Comparison of ENCODE assay signal across 22 mouse cellular contexts in genomic region chr4:63048606-63049005, GRCm38 (mm10).
DNase-seq lines count a peak whose midpoint lies in the region; ATAC-seq and TF ChIP-seq lines count a peak whose summit lies in the region.
"Had no signal": no experiment of that assay in that cellular context is flagged by ENCODE, and none has a peak within 500 bp of the region (broad histone marks: within the 10 kb centered on the region; RNA-seq: fewer than 3 reads in every experiment).

No protein-coding gene starts in this region.

- H3K27ac ChIP-seq in heart, embryonic 10.5 days: no peak overlapping the region
- H3K27ac ChIP-seq in lung, embryonic 14.5 days (ENCODE audit: low read depth): 0 out of 2 replicates have a peak overlapping the region, but pooled peaks have one; percentile 24
- peak overlapping the region; percentile 95 for H3K27ac ChIP-seq in kidney, embryonic 16.5 days (ENCODE audit: low read length)
- H3K27ac ChIP-seq: embryonic facial prominence, embryonic 12.5 days; liver, embryonic 13.5 days had no signal

- ATAC-seq in lung, embryonic 14.5 days (ENCODE audit: insufficient read depth): no peak
- ATAC-seq in kidney, embryonic 16.5 days (ENCODE audit: low FRiP score, low TSS enrichment): no peak
- ATAC-seq: forebrain, postnatal 0 days; inflammation-experienced regulatory T-cells, adult 6 months had no signal

- H3K4me3 ChIP-seq in heart, embryonic 10.5 days: no peak overlapping the region
- H3K4me3 ChIP-seq in lung, embryonic 14.5 days (ENCODE audit: low read depth, low read length): no peak overlapping the region
- H3K4me3 ChIP-seq in kidney, embryonic 16.5 days (ENCODE audit: low read length): no peak overlapping the region
- H3K4me3 ChIP-seq: embryonic facial prominence, embryonic 12.5 days; liver, embryonic 13.5 days; myocyte had no signal

- H3K9ac ChIP-seq in lung, embryonic 14.5 days: no peak overlapping the region
- no peak overlapping the region for H3K9ac ChIP-seq in kidney, embryonic 16.5 days (replicated peaks; ENCODE audit: low read length)
- H3K9ac ChIP-seq: embryonic facial prominence, embryonic 12.5 days; forebrain, postnatal 0 days; liver, embryonic 13.5 days had no signal

- DNase-seq in heart, postnatal 4 days: peak; percentile 3
- DNase-seq in heart, embryonic 10.5 days (ENCODE audit: low spot score): no peak
- DNase-seq in lung, embryonic 14.5 days: no peak
- DNase-seq in lung, postnatal 10 days: no peak
- DNase-seq in 3T3-L1 (ENCODE audit: low read depth, low spot score): peak; percentile 82
- no peak for DNase-seq in layer of hippocampus, postnatal 36 days
- no peak for DNase-seq in layer of hippocampus, adult 18-20 months (ENCODE audit: low spot score in 2 of 2)
- DNase-seq: adrenal gland, postnatal 25 days; B cell, adult 2 months; cerebellum, adult 8-10 months; forebrain, postnatal 0 days; heart, postnatal 14 days; left cerebral cortex, postnatal 4 days; liver, embryonic 13.5 days; midbrain, embryonic 14.5 days; right cerebral cortex, adult 18-20 months; spleen, adult 18-20 months; thymus, postnatal 36 days had no signal

- no peak overlapping the region for H3K4me2 ChIP-seq in lung, embryonic 14.5 days
- no peak overlapping the region for H3K4me2 ChIP-seq in kidney, embryonic 16.5 days (replicated peaks; ENCODE audit: low read depth, low read length)
- H3K4me2 ChIP-seq: embryonic facial prominence, embryonic 12.5 days; liver, embryonic 13.5 days had no signal

- peaks cover 31% of the 10 kb centered on the region for H3K4me1 ChIP-seq in heart, embryonic 10.5 days
- H3K4me1 ChIP-seq in lung, embryonic 14.5 days (ENCODE audit: insufficient read depth): peaks cover 18% of the 10 kb centered on the region
- H3K4me1 ChIP-seq in kidney, embryonic 16.5 days (ENCODE audit: insufficient read depth, low read length): peaks cover 52% of the 10 kb centered on the region

- whole genome bisulfite sequencing in heart, embryonic 10.5 days: 57% methylated on average over 3 of the region's 3 CpGs
- 79% methylated on average over 3 of the region's 3 CpGs for WGBS in lung, embryonic 14.5 days
- WGBS in kidney, embryonic 16.5 days: 60% methylated on average over 3 of the region's 3 CpGs

- TF ChIP-seq CTCF in lung, embryonic 14.5 days (IDR thresholded peaks at IDR 0.05; ENCODE audit: low read depth): no peak

- H3K9me3 ChIP-seq in heart, embryonic 10.5 days: no peaks in the 10 kb centered on the region
- no peaks in the 10 kb centered on the region for H3K9me3 ChIP-seq in lung, embryonic 14.5 days (ENCODE audit: low read depth, low read length)
- H3K9me3 ChIP-seq in kidney, embryonic 16.5 days (ENCODE audit: low read length): no peaks in the 10 kb centered on the region
- H3K9me3 ChIP-seq: embryonic facial prominence, embryonic 12.5 days; liver, embryonic 13.5 days had no signal

- H3K27me3 ChIP-seq in heart, embryonic 10.5 days (ENCODE audit: insufficient read depth, poor library complexity, severe bottlenecking): no peaks in the 10 kb centered on the region
- no peaks in the 10 kb centered on the region for H3K27me3 ChIP-seq in lung, embryonic 14.5 days (ENCODE audit: insufficient read depth, low read length)
- no peaks in the 10 kb centered on the region for H3K27me3 ChIP-seq in kidney, embryonic 16.5 days (ENCODE audit: insufficient read depth, low read length)
- H3K27me3 ChIP-seq: embryonic facial prominence, embryonic 12.5 days; liver, embryonic 13.5 days had no signal

- H3K36me3 ChIP-seq in heart, embryonic 10.5 days: peaks cover 5% of the 10 kb centered on the region; the same call in 1 of the 2 replicates
- no peaks in the 10 kb centered on the region for H3K36me3 ChIP-seq in lung, embryonic 14.5 days (ENCODE audit: insufficient read depth)
- 0 out of 2 replicates have a peak, but pooled peaks cover 5% of the 10 kb centered on the region for H3K36me3 ChIP-seq in kidney, embryonic 16.5 days (ENCODE audit: insufficient read depth, low read length)
- H3K36me3 ChIP-seq: embryonic facial prominence, embryonic 12.5 days; liver, embryonic 13.5 days had no signal

Comparison
In these comparisons a context has a peak if more than half of its experiments do, and no peak if none do; other contexts are left out.
1. DNase-seq: peak in heart, postnatal 4 days (single experiment) and 3T3-L1 (single experiment); none in heart, embryonic 10.5 days (single experiment), lung, embryonic 14.5 days (single experiment), lung, postnatal 10 days (single experiment), layer of hippocampus, postnatal 36 days (0 of 2) and layer of hippocampus, adult 18-20 months (0 of 2).